Mouse (Mus musculus) layer of hippocampus, adult 11-12 months (tissue): ENCODE results near the gene Usp29.
A peak's percentile ranks its signal among the peaks of the same experiment; 100 is the strongest.

Experiments
- DNase-seq: peaks from one replicate; pipeline ENCODE4 v3.0.0; 2022; ENCODE audit warnings: low spot score

Usp29 gene

GRCm38 (mm10) chr7:6730241-6730640 is at the start of gene Usp29, which contains the start of gene Peg3:
Usp29 (plus strand) TSS chr7:6730578.
Peg3 (minus strand) TSS chr7:6730431.
- DNase-seq, result peak; percentile 88

GRCm38 (mm10) chr7:6685511-6685910 is 44.9 kb upstream of the Usp29 start:
- no peak for DNase-seq

- peak; percentile 91 for DNase-seq
These were observed 33.9 kb upstream of the Usp29 start, which contains the start of gene Zim1 for GRCm38 (mm10) chr7:6696241-6697045. Zim1 (minus strand) TSS chr7:6696450.

DNA sequence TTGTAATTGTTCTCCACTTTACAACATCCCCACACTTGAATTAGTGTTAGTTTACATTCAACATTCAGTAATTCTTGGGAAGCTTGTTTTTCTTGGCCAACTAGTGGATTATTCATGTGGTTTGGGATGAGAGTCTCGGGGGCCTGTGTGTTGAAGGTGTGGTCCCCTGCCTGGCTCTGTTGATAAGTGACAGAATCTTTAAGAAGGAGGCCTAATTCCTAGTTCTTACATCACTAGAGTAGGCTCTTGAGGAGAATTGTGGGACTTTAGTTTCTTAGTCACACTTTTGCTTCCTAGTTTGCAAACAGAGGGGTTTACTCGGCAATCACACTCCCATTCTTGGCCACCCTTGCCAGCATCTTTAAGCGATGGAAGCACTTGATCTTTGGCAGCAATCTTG is 31.1 kb upstream of the Usp29 start:
- DNase-seq, result no peak

DNA sequence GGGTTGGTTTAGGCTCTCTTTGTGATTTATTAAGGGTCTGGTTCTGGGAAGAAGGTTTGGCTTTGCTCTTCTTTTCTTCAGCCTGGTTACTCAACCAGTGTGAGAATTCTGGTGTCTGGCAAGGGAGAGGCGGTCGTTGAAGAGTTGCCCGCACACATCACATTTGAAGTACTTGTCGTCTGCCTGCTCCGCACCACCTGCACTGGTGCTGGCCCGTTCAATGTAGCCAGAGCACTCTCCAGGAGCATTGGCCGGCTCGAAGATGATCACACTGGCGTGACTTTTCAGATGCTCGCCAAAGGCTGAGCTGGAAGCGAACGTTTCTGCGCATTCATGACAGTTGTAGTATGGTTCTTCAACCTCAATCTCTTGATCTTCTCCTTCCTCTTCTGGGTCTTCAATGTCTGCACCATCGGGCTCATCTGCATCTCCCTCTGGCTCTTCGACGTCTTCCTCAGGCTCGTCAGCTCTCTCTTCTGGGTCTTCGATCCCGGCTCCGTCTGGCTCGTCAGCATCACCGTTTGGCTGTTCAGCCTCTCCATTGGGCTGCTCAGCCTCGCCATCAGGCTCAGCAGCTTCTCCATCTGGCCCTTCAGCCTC is 22.9 kb upstream of the Usp29 start:
- DNase-seq, result no peak

GRCm38 (mm10) chr7:6708451-6709180 is 21.8 kb upstream of the Usp29 start:
- no peak for DNase-seq

DNA sequence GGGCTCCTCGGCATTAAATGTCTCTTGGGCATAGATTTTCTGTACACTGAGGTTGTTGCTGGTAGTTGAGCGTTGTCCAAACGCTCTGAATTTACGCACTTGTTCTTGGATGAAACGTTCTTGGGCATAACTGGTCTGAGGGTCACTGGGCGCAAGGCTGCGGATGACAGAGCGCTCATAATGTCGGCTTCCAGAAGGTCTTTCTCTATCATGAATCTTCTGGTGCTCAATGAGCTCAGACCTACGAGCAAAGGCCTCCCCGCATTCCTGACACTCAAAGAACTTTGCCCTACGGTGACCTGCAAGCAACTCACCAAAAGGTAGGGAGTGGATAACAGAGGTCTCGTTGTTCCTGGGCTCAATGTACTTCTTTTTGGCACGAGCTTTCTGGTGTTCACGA is 21.0 kb upstream of the Usp29 start:
- DNase-seq, result no peak

DNA sequence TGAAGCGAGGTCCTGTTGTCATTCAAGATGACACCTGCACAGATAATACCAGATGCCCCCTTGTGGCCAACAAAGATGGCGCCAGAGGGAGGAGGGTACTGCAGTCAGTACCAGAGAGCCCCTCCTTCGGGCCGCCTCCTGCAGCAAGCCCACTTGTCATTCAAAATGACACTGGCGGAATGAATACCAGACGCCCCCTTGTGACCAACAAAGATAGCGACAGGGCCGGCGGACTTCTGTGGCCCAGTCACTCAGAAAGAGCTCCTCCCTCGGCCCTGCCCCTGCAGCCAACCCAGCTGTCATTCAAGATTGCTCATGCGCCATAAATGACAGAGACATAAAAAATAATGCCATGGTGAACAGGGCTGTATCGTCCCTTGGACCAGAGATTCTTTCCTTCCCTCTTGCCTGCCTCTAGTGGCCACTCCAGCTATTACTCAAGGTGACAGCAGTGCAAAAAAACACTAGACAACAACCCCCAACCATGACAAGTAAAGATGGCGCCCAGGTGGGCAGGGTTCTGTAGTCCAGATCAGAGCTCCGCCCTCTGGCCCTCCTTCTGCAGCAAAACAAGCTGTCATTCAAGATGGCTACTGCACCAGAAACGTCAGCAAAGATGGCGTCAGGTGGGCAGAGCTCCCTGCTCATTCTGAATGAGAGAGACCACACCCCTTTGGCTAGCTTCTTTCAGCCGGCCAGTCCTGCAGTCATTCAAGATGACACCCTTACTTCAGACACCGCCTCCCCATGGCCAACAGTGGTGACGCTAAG is 2.8 kb upstream of the Usp29 start:
- peak; percentile 92 for DNase-seq

- peak; percentile 93 for DNase-seq
These were observed 2.0 kb upstream of the Usp29 start for GRCm38 (mm10) chr7:6728263-6728931.

DNA sequence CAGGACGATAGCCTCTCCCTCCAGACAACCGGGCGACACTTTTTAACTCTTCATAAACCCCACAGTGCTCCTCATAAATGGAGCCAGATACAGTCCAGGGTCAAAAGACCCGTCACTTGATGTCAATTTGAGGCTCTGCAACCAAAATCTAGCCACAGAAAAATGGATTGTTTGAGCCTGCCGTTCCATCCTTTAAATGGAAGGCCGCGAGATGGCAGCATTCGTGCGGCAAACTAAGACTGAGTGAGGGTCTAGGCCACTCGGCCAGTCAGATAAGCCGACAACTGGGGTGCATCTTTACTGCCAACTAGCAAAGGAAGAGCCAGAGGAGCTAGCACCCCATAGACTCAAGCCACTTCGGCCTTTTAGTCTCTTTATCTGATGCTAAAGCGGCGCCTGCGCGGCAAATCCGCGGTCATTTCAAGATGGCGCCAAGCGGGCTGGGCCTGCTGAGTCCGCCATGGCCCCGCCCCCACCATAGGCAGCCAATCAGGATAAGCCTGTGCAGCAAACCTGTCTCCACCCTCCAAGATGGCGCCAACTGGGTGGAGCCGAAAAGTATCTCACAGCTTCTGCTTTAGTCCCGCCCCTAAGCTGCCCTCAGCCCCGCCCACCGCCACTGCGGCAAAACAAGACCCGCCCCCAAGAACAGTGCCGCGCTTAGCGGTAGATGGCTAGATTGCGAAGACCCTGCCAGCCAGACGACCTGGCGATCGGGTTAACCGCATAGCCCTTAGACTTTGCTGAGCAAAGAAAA is 1.1 kb upstream of the Usp29 start:
- peak; percentile 95 for DNase-seq

GRCm38 (mm10) chr7:6730801-6731200 is 423 bp downstream of the Usp29 start:
- DNase-seq, result no peak

- DNase-seq, result no peak
These were observed 995 bp downstream of the Usp29 start for GRCm38 (mm10) chr7:6731373-6731772.

- no peak for DNase-seq
These were observed 1.6 kb downstream of the Usp29 start for GRCm38 (mm10) chr7:6731930-6732329.

GRCm38 (mm10) chr7:6736060-6736459 is 5.7 kb downstream of the Usp29 start:
- no peak for DNase-seq

- DNase-seq, result no peak
These were observed 14.0 kb downstream of the Usp29 start for GRCm38 (mm10) chr7:6744281-6744904.

- DNase-seq, result peak; percentile 26
These were observed 18.8 kb downstream of the Usp29 start for GRCm38 (mm10) chr7:6749196-6749595.

- DNase-seq, result no peak
These were observed 23.1 kb downstream of the Usp29 start for GRCm38 (mm10) chr7:6753440-6753839.

- DNase-seq, result no peak
These were observed 26.5 kb downstream of the Usp29 start for GRCm38 (mm10) chr7:6756777-6757291.

GRCm38 (mm10) chr7:6759698-6760097 is 29.3 kb downstream of the Usp29 start:
- DNase-seq, result no peak

DNA sequence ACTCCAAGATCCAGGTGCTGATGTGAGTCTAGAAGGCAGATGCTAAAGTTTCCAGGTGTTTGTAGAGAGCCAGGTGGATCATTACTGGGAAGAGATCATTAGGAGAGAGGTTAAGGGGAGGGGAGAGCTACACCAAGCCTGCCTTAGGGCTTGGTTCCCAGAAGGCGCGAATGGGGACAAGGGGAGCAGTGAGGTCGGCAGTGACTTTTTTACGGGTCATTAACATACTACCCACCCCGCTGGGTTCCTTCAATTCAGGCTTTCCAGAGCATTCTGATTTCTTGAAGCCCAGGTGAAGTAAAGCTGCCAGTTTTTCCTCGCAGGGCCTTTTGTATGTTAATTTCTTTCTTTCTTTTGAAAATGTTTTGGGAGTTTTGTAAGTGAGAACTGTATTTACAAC is 29.8 kb downstream of the Usp29 start:
- no peak for DNase-seq
